Mouse (Mus musculus) cortical plate, adult 2 months (tissue): ENCODE measurements at regions not wholly inside any gene's neighbourhood (a gene's known extent, or its start where the extent isn't known, plus 50 kb on each side); places are given as distances from the start of the nearest gene placed in this dataset.

ENCODE experiments used
- CTCF ChIP-seq: fragments of 200-500 bp; IDR thresholded peaks from 2 replicates; pipeline ENCODE4 v1.5.1; 2011; ENCODE audit warnings: mild to moderate bottlenecking, control low read depth, low read length; ENCODE audit not compliant: insufficient read depth; ENCODE audit errors: extremely low read depth
- POLR2A ChIP-seq: fragments of 200-500 bp; IDR thresholded peaks from 2 replicates; pipeline ENCODE4 v1.6.1; 2011; ENCODE audit warnings: mild to moderate bottlenecking, low read length, control low read depth; ENCODE audit not compliant: insufficient read depth; ENCODE audit errors: extremely low read depth

- TF ChIP-seq CTCF (no peak), POLR2A (no peak)
Measured at GRCm38 (mm10) chr9:85410643-85411296, 83.6 kb upstream of the Tent5a start.
